Mouse (Mus musculus) megakaryocyte, embryonic 14.5 days (primary cell): ENCODE results near the gene Sergef.

Source experiments
- FLI1 ChIP-seq: IDR thresholded peaks from 2 replicates; pipeline ENCODE4 v1.6.1; 2012; ENCODE audit warnings: low read length, inconsistent platforms, mixed read lengths
- GATA1 ChIP-seq: IDR thresholded peaks from 3 replicates; pipeline ENCODE4 v1.6.1; 2012; ENCODE audit warnings: mixed read lengths, low read length, inconsistent platforms, borderline replicate concordance

- no peak for TF ChIP-seq GATA1
- no peak for TF ChIP-seq FLI1
Observed at GRCm38 (mm10) chr7:46661591-46662090, 22.0 kb upstream of the Sergef start.
